Mouse (Mus musculus): ENCODE measurements around the gene Olfr1414. TPM values are rescaled to one million over a fixed set of nuclear protein-coding genes. Genes with fewer than 3 reads are reported as not detected.
"Not testable (repeated sequence)": the region's sequence is repeated elsewhere in the genome, so short reads cannot be mapped to it uniquely, and the experiment has no call there.

Olfr1414 gene
- total RNA-seq (2021), result not detected
- long read RNA-seq, experiment 1, result 0 reads
- long read RNA-seq, experiment 2, result 0 reads

- intact Hi-C loops (cut with DNase I), result no loop called here
- no peak for DNase-seq
These were observed at the start of gene Olfr1414 for GRCm38 (mm10) chr1:92518561-92518960. Olfr1414 (minus strand) TSS chr1:92518661.

GRCm38 (mm10) chr1:92545929-92546328 lies 27.5 kb upstream of the Olfr1414 start:
- no peak for DNase-seq
- intact Hi-C loops (cut with DNase I), result no loop called here

GRCm38 (mm10) chr1:92539071-92539470 lies 20.6 kb upstream of the Olfr1414 start:
- DNase-seq, result no peak
- intact Hi-C loops (cut with DNase I), result no loop called here

- intact Hi-C loops (cut with DNase I), result no loop called here
- DNase-seq, result no peak
These were observed 18.5 kb upstream of the Olfr1414 start for GRCm38 (mm10) chr1:92536972-92537371.

GRCm38 (mm10) chr1:92523764-92524163 lies 5.3 kb upstream of the Olfr1414 start:
- intact Hi-C loops (cut with DNase I), result loop anchor here (5.0 kb wide), 1 partner anchor 309 kb away; the partner anchor contains the start of gene Gpc1
- no peak for DNase-seq

- intact Hi-C loops (cut with DNase I), result loop anchor here (1.0 to 5.0 kb wide), 3 partner anchors 90 to 311 kb away; partner anchors contain the start of gene Gpc1
- DNase-seq, result peak; percentile 29 to 35
These were observed 2.9 kb upstream of the Olfr1414 start for GRCm38 (mm10) chr1:92521376-92521775.

GRCm38 (mm10) chr1:92519046-92519445 lies 585 bp upstream of the Olfr1414 start:
- intact Hi-C loops (cut with DNase I), result no loop called here
- DNase-seq, result no peak

GRCm38 (mm10) chr1:92515390-92515789 lies 3.1 kb downstream of the Olfr1414 start:
- intact Hi-C loops (cut with DNase I), result no loop called here
- DNase-seq, result no peak

- DNase-seq; intact Hi-C loops (cut with DNase I): not testable (repeated sequence)
These were observed 6.8 kb downstream of the Olfr1414 start for GRCm38 (mm10) chr1:92511646-92512045.

- no peak for DNase-seq
- intact Hi-C loops (cut with DNase I), result no loop called here
These were observed 22.5 kb downstream of the Olfr1414 start, which contains the start of gene Olfr1415 for GRCm38 (mm10) chr1:92496001-92496400. Olfr1415 (minus strand) TSS chr1:92496101.

- intact Hi-C loops (cut with DNase I), result no loop called here
- no peak for DNase-seq
These were observed 33.4 kb downstream of the Olfr1414 start, which contains the start of gene Olfr1416 for GRCm38 (mm10) chr1:92485013-92485412. Olfr1416 (minus strand) TSS chr1:92485113.

- no peak for DNase-seq
- intact Hi-C loops (cut with DNase I), result no loop called here
These were observed 44.3 kb downstream of the Olfr1414 start for GRCm38 (mm10) chr1:92474066-92474578.

- intact Hi-C loops (cut with DNase I), result no loop called here
- peak; percentile 95 to 97 for DNase-seq
These were observed 45.1 kb downstream of the Olfr1414 start, which contains the start of gene Ndufa10 for GRCm38 (mm10) chr1:92473165-92474041. Ndufa10 (minus strand) TSS chr1:92473860.

GRCm38 (mm10) chr1:92468891-92469290 lies 49.6 kb downstream of the Olfr1414 start:
- no peak for DNase-seq
- intact Hi-C loops (cut with DNase I), result no loop called here

- intact Hi-C loops (cut with DNase I), result no loop called here
These were observed 60.0 kb downstream of the Olfr1414 start for GRCm38 (mm10) chr1:92458416-92458815.

GRCm38 (mm10) chr1:92457758-92458157 lies 60.7 kb downstream of the Olfr1414 start:
- DNase-seq, result no peak
- intact Hi-C loops (cut with DNase I), result no loop called here

More at GRCm38 (mm10) chr1:92458416-92458815, 60.0 kb downstream of the Olfr1414 start:
- no peak for DNase-seq

Small RNA genes lying within 50 kb of the gene (microRNA-seq; reads per million reads assigned to microRNA genes)
- 10.5 to 12.3 reads per million in 2 experiments for gene Mir6900

Other genes starting within 250 kb of the Olfr1414 start
- 100 to 1,000 TPM; 882 to 892 TPM for gene Ndufa10, start 44.8 kb downstream of the Olfr1414 start, total RNA-seq (2021)
- not detected for gene Olfr1416, start 33.5 kb downstream of the Olfr1414 start, total RNA-seq (2021)
- not detected for gene Olfr1415, start 22.6 kb downstream of the Olfr1414 start, total RNA-seq (2021)
- not detected for gene Olfr1413, start 52.7 kb upstream of the Olfr1414 start, total RNA-seq (2021)
- not detected for gene Olfr1412, start 67.1 kb upstream of the Olfr1414 start, total RNA-seq (2021)
- gene Olfr1411, start 75.8 kb upstream of the Olfr1414 start, total RNA-seq (2021), result not detected
- not detected for gene Olfr1410, start 87.1 kb upstream of the Olfr1414 start, total RNA-seq (2021)
- gene Olfr12, start 99.1 kb upstream of the Olfr1414 start, total RNA-seq (2021), result not detected
- 100 to 1,000 TPM; 217 to 236 TPM for gene Cops9, start 123.3 kb upstream of the Olfr1414 start, total RNA-seq (2021)
- gene Otos, start 130.2 kb upstream of the Olfr1414 start, total RNA-seq (2021), result not detected